Mouse (Mus musculus) frontal cortex, postnatal 25 days (tissue): ENCODE data around the gene Phf3.
"Not testable (repeated sequence)": the region's sequence is repeated elsewhere in the genome, so short reads cannot be mapped to it uniquely, and the experiment has no call there.

Experiments
- DNase-seq, 2 experiments: peaks; one replicate each; pipeline ENCODE4 v3.0.0; 2022; ENCODE audit warnings: low spot score in 2 of 2

Phf3 gene

GRCm38 (mm10) chr1:30770599-30770998 is 103.1 kb downstream of the Phf3 start:
- DNase-seq, result not testable (repeated sequence)

- DNase-seq, result no peak
Observed at GRCm38 (mm10) chr1:30756794-30757193, 116.9 kb downstream of the Phf3 start.

- DNase-seq, result no peak
Observed at GRCm38 (mm10) chr1:30755453-30756224, 118.1 kb downstream of the Phf3 start.
